Mouse (Mus musculus): Measurements from ENCODE around the gene Kif17. TPM values are rescaled to one million over a fixed set of nuclear protein-coding genes. Genes with fewer than 3 reads are reported as not detected.

Gene Kif17
- polyA plus RNA-seq, 1 experiment from 2014 or later: 0.58 TPM

- Histone ChIP-seq H3K36me3 (ENCODE audit: control insufficient read depth, insufficient read depth, low read length) (peaks cover 73% of the 10 kb centered on the region), H3K9me3 (ENCODE audit: control insufficient read depth, low read length) (no peaks in the 10 kb centered on the region), H3K4me2 (ENCODE audit: low read length) (no peak overlapping the region), H3K27me3 (ENCODE audit: control insufficient read depth, insufficient read depth, low read length) (no peaks in the 10 kb centered on the region), H3K4me3 (ENCODE audit: control insufficient read depth in 1 of 2, insufficient read depth in 1 of 2, low read depth in 1 of 2, low read length in 2 of 2) (no peak overlapping the region), H3K27ac (replicated peaks in 1 of 2; ENCODE audit: control insufficient read depth in 1 of 2, insufficient read depth in 1 of 2, low read depth in 2 of 2, low read length in 2 of 2) (no peak overlapping the region), H3K9ac (ENCODE audit: low read length) (no peak overlapping the region), H3K4me1 (ENCODE audit: control insufficient read depth in 2 of 2, insufficient read depth in 2 of 2, low read length in 2 of 2) (peaks cover 0 to 25% of the 10 kb centered on the region in 2 experiments; a peak in 3 of 4 replicates)
- 81% methylated on average over 10 of the region's 10 CpGs for WGBS
- no peak for ATAC-seq (ENCODE audit: insufficient number of reproducible peaks, insufficient read depth, low FRiP score, low read depth)
These were observed 26.6 kb upstream of the Kif17 start for GRCm38 (mm10) chr4:138223623-138224022.

DNA sequence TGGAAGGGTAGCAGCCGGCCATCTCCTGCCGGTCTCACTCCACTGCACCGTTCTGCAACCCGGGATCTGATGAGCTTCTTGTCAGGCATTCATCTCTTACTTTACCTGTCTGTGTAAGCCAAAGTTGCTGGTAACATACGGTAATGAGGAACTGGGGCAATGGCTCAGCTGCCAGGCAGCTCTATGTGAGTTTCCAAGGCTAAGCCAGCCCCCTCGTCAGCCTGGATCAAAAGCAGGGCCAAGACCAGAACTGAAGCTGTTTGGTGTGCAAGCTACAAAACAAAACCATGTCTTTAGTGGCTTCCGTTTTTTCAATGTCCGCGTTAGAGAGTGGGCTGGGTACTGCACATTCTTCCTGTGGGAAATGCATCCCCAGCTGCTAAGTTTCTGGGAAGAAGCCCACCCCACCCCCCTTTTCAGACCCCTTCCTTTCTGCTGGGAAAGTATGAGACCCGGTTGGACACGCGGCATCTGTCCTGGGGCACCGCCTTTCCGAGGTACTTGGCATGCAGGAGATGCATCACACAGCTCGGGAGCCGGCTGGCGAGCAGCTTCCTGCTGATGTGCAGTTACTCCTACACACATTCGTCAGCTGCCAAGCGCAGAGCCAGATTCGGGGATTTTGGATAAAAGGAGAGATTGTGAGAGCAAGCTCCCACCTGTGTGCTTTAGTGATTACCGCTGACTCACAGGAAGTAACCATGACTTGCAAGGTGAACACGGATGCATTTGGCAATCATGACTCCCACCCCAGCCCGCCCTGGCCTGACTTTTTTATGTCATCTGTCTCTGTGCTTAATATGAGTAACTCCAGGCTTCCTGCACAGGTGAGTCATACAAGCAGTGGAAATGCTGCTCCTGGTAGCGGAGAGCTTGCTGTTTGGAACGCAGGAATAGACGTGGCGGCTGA, 3.2 kb upstream of the Kif17 start:
- Histone ChIP-seq H3K4me1 (ENCODE audit: control insufficient read depth in 2 of 2, insufficient read depth in 2 of 2, low read length in 2 of 2) (peaks cover 14 to 25% of the 10 kb centered on the region in 2 experiments), H3K36me3 (ENCODE audit: control insufficient read depth, insufficient read depth, low read length) (peaks cover 60% of the 10 kb centered on the region), H3K27ac (replicated peaks in 1 of 2; ENCODE audit: control insufficient read depth in 1 of 2, insufficient read depth in 1 of 2, low read depth in 2 of 2, low read length in 2 of 2) (no peak overlapping the region), H3K4me3 (ENCODE audit: control insufficient read depth in 1 of 2, insufficient read depth in 1 of 2, low read depth in 1 of 2, low read length in 2 of 2) (no peak overlapping the region), H3K4me2 (ENCODE audit: low read length) (no peak overlapping the region), H3K9ac (ENCODE audit: low read length) (no peak overlapping the region), H3K27me3 (ENCODE audit: control insufficient read depth, insufficient read depth, low read length) (peaks cover 27% of the 10 kb centered on the region), H3K9me3 (ENCODE audit: control insufficient read depth, low read length) (no peaks in the 10 kb centered on the region)
- no peak for ATAC-seq (ENCODE audit: insufficient number of reproducible peaks, insufficient read depth, low FRiP score, low read depth)
- WGBS: 59% methylated on average over 27 of the region's 27 CpGs

DNA sequence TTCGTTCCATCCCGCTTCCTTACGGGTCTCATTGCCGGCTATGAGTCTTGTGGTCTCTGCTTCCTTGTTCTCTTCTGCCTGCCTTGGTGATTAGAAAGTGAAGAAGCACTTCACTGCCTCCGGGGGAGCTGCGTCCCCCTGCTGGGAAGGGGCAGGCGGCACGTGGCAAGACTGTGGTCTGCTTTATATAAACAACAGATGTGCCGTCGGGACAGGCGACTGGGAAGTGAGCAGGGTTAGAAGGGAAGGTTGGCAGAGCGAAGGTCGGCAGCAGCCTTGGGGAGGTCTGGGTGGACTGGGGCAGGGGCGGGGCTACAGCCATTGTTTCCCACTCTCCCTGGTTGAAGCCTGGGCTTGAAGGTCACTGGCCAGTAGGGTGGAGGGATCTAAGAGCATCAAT, 1.6 kb downstream of the Kif17 start:
- peak overlapping the region; percentile 63 for H3K4me2 ChIP-seq (ENCODE audit: low read length)
- under 1% methylated on average over 14 of the region's 14 CpGs for WGBS
- peaks cover 40% of the 10 kb centered on the region for H3K27me3 ChIP-seq (ENCODE audit: control insufficient read depth, insufficient read depth, low read length)
- H3K27ac ChIP-seq (replicated peaks in 1 of 2; ENCODE audit: control insufficient read depth in 1 of 2, insufficient read depth in 1 of 2, low read depth in 2 of 2, low read length in 2 of 2): no peak overlapping the region
- peaks cover 17 to 30% of the 10 kb centered on the region in 2 experiments for H3K4me1 ChIP-seq (ENCODE audit: control insufficient read depth in 2 of 2, insufficient read depth in 2 of 2, low read length in 2 of 2)
- ATAC-seq (ENCODE audit: insufficient number of reproducible peaks, insufficient read depth, low FRiP score, low read depth): no peak
- peak overlapping the region; percentile 31 to 58 for H3K4me3 ChIP-seq (ENCODE audit: control insufficient read depth in 1 of 2, insufficient read depth in 1 of 2, low read depth in 1 of 2, low read length in 2 of 2)
- H3K9me3 ChIP-seq (ENCODE audit: control insufficient read depth, low read length): no peaks in the 10 kb centered on the region
- peaks cover 12% of the 10 kb centered on the region for H3K36me3 ChIP-seq (ENCODE audit: control insufficient read depth, insufficient read depth, low read length)
- peak overlapping the region; percentile 28 for H3K9ac ChIP-seq (ENCODE audit: low read length)

DNA sequence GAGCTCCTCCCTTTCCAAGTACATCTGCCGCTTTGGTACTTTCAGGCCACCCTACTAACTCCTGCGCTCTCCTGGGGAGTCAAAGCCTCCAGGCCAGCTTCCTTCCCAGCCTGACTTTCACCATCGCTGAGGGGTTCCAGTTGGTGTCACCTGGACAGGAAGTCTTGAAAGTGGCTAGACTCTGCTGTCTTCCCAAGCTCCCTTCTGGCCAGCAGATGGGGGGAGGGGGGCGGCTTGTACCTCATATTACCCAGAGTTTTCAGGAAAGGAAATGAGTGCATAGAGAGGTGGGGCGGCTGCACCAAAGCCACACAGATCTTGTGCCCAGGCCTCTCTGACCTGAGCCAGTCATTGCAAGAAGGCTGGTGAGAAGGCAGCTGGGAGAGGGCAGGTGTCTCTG, 2.0 kb downstream of the Kif17 start:
- WGBS: 18% methylated on average over 5 of the region's 5 CpGs
- Histone ChIP-seq H3K4me3 (ENCODE audit: control insufficient read depth in 1 of 2, insufficient read depth in 1 of 2, low read depth in 1 of 2, low read length in 2 of 2) (peak overlapping the region; percentile 31 to 58; a peak in 2 of 4 replicates), H3K9ac (ENCODE audit: low read length) (peak overlapping the region; percentile 28; the same call in 1 of the 2 replicates), H3K4me1 (ENCODE audit: control insufficient read depth in 2 of 2, insufficient read depth in 2 of 2, low read length in 2 of 2) (peaks cover 17 to 30% of the 10 kb centered on the region in 2 experiments), H3K4me2 (ENCODE audit: low read length) (peak overlapping the region; percentile 63), H3K27ac (replicated peaks in 1 of 2; ENCODE audit: control insufficient read depth in 1 of 2, insufficient read depth in 1 of 2, low read depth in 2 of 2, low read length in 2 of 2) (no peak overlapping the region), H3K27me3 (ENCODE audit: control insufficient read depth, insufficient read depth, low read length) (peaks cover 40% of the 10 kb centered on the region), H3K9me3 (ENCODE audit: control insufficient read depth, low read length) (no peaks in the 10 kb centered on the region), H3K36me3 (ENCODE audit: control insufficient read depth, insufficient read depth, low read length) (peaks cover 8% of the 10 kb centered on the region)
- no peak for ATAC-seq (ENCODE audit: insufficient number of reproducible peaks, insufficient read depth, low FRiP score, low read depth)

GRCm38 (mm10) chr4:138257116-138257687, 7.0 kb downstream of the Kif17 start:
- Histone ChIP-seq H3K4me2 (ENCODE audit: low read length) (no peak overlapping the region), H3K9me3 (ENCODE audit: control insufficient read depth, low read length) (no peaks in the 10 kb centered on the region), H3K9ac (ENCODE audit: low read length) (no peak overlapping the region), H3K27ac (replicated peaks in 1 of 2; ENCODE audit: control insufficient read depth in 1 of 2, insufficient read depth in 1 of 2, low read depth in 2 of 2, low read length in 2 of 2) (no peak overlapping the region), H3K27me3 (ENCODE audit: control insufficient read depth, insufficient read depth, low read length) (peaks cover 11% of the 10 kb centered on the region), H3K4me3 (ENCODE audit: control insufficient read depth in 1 of 2, insufficient read depth in 1 of 2, low read depth in 1 of 2, low read length in 2 of 2) (no peak overlapping the region), H3K36me3 (ENCODE audit: control insufficient read depth, insufficient read depth, low read length) (no peaks in the 10 kb centered on the region), H3K4me1 (ENCODE audit: control insufficient read depth in 2 of 2, insufficient read depth in 2 of 2, low read length in 2 of 2) (peaks cover 1 to 3% of the 10 kb centered on the region in 2 experiments)
- ATAC-seq (ENCODE audit: insufficient number of reproducible peaks, insufficient read depth, low FRiP score, low read depth): no peak
- WGBS: 75% methylated on average over 22 of the region's 22 CpGs

DNA sequence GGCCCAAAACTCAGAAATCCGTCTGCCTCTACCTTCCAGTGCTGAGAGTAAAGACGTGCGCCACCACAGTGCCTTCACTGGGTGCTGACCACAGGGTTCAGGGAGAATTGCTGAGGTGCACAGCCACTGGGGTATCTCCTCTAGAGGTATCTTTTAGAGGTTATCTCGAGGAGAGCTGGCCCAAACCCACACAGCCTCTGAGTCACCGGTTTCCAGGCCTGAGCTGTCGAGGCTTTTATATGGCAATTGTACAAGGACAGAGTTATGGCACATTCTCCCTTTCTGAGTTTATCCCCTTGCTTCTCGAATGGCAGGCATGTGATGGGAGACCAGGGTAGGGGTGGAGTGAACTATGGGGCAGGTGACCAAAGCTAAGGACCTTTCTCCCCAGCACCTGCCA, 8.4 kb downstream of the Kif17 start:
- 76% methylated on average over 7 of the region's 7 CpGs for WGBS
- ATAC-seq (ENCODE audit: insufficient number of reproducible peaks, insufficient read depth, low FRiP score, low read depth): no peak
- Histone ChIP-seq H3K4me3 (ENCODE audit: control insufficient read depth in 1 of 2, insufficient read depth in 1 of 2, low read depth in 1 of 2, low read length in 2 of 2) (no peak overlapping the region), H3K9me3 (ENCODE audit: control insufficient read depth, low read length) (no peaks in the 10 kb centered on the region), H3K36me3 (ENCODE audit: control insufficient read depth, insufficient read depth, low read length) (no peaks in the 10 kb centered on the region), H3K4me2 (ENCODE audit: low read length) (no peak overlapping the region), H3K27ac (replicated peaks in 1 of 2; ENCODE audit: control insufficient read depth in 1 of 2, insufficient read depth in 1 of 2, low read depth in 2 of 2, low read length in 2 of 2) (no peak overlapping the region), H3K27me3 (ENCODE audit: control insufficient read depth, insufficient read depth, low read length) (peaks cover 10% of the 10 kb centered on the region; the same call in 1 of the 2 replicates), H3K9ac (ENCODE audit: low read length) (no peak overlapping the region), H3K4me1 (ENCODE audit: control insufficient read depth in 2 of 2, insufficient read depth in 2 of 2, low read length in 2 of 2) (peaks cover 0 to 3% of the 10 kb centered on the region in 2 experiments; a peak in 1 of 4 replicates)

- Histone ChIP-seq H3K27ac (replicated peaks in 1 of 2; ENCODE audit: control insufficient read depth in 1 of 2, insufficient read depth in 1 of 2, low read depth in 2 of 2, low read length in 2 of 2) (no peak overlapping the region), H3K9ac (ENCODE audit: low read length) (no peak overlapping the region), H3K4me2 (ENCODE audit: low read length) (no peak overlapping the region), H3K9me3 (ENCODE audit: control insufficient read depth, low read length) (no peaks in the 10 kb centered on the region), H3K27me3 (ENCODE audit: control insufficient read depth, insufficient read depth, low read length) (peaks cover 15% of the 10 kb centered on the region; the same call in 1 of the 2 replicates), H3K4me3 (ENCODE audit: control insufficient read depth in 1 of 2, insufficient read depth in 1 of 2, low read depth in 1 of 2, low read length in 2 of 2) (no peak overlapping the region), H3K4me1 (ENCODE audit: control insufficient read depth in 2 of 2, insufficient read depth in 2 of 2, low read length in 2 of 2) (peaks cover 0 to 3% of the 10 kb centered on the region in 2 experiments; a peak in 1 of 4 replicates), H3K36me3 (ENCODE audit: control insufficient read depth, insufficient read depth, low read length) (no peaks in the 10 kb centered on the region)
- ATAC-seq (ENCODE audit: insufficient number of reproducible peaks, insufficient read depth, low FRiP score, low read depth): no peak
- WGBS: 75% methylated on average over 5 of the region's 5 CpGs
These were observed 9.2 kb downstream of the Kif17 start for GRCm38 (mm10) chr4:138259482-138259881.

Data from heart, embryonic 14.5 days (tissue).